Mouse (Mus musculus) large intestine, adult 2 months (tissue): Measurements from ENCODE around the gene Gria1. TPM values are rescaled to one million over a fixed set of nuclear protein-coding genes. Genes with fewer than 3 reads are reported as not detected.

Experiments
- DNase-seq: peaks from one replicate; pipeline ENCODE4 v3.0.0-alpha.2; 2012; ENCODE audit warnings: low read depth, low spot score
- WGBS: fragments of 180-500 bp; shearing (Covaris S2); methylation state at CpG from one replicate; pipeline ENCODE4 v1.1.7; 2018; 5-methylcytosine and 5-hydroxymethylcytosine counted together
- polyA plus RNA-seq: library from polyadenylated mRNA; depleted of rRNA; stranded (reverse); fragments of >200 nt; gene quantifications from 2 replicates; pipeline ENCODE4 v1.2.3, GENCODE M21; 2012

Gene Gria1
- polyA plus RNA-seq, 1 experiment = 0.37 TPM

GRCm38 (mm10) chr11:57051666-57052562 lies 40.7 kb downstream of the Gria1 start:
- no peak for DNase-seq
- 65% methylated on average over 6 of the region's 6 CpGs for WGBS

GRCm38 (mm10) chr11:57062441-57062840 lies 51.3 kb downstream of the Gria1 start:
- no peak for DNase-seq
- WGBS = 69% methylated on average over 3 of the region's 3 CpGs

GRCm38 (mm10) chr11:57070196-57070901 lies 59.2 kb downstream of the Gria1 start:
- WGBS = 90% methylated on average over 8 of the region's 8 CpGs
- no peak for DNase-seq

- DNase-seq = no peak
- WGBS = 56% methylated on average over 6 of the region's 6 CpGs
Measured at GRCm38 (mm10) chr11:57072171-57072570, 61.0 kb downstream of the Gria1 start.

- no peak for DNase-seq
- WGBS = 77% methylated on average over 3 of the region's 3 CpGs
Measured at GRCm38 (mm10) chr11:57079423-57079822, 68.2 kb downstream of the Gria1 start.

- DNase-seq = no peak
- 67% methylated on average over 5 of the region's 5 CpGs for WGBS
Measured at GRCm38 (mm10) chr11:57089527-57089926, 78.3 kb downstream of the Gria1 start.

GRCm38 (mm10) chr11:57090705-57091104 lies 79.5 kb downstream of the Gria1 start:
- no peak for DNase-seq

- WGBS = 65% methylated on average over 3 of the region's 3 CpGs
- DNase-seq = no peak
Measured at GRCm38 (mm10) chr11:57091276-57091914, 80.2 kb downstream of the Gria1 start.

GRCm38 (mm10) chr11:57100491-57100890 lies 89.3 kb downstream of the Gria1 start:
- DNase-seq = no peak
- WGBS = 22% methylated on average over 5 of the region's 5 CpGs

GRCm38 (mm10) chr11:57103751-57104254 lies 92.6 kb downstream of the Gria1 start:
- 67% methylated on average over 5 of the region's 5 CpGs for WGBS
- no peak for DNase-seq

GRCm38 (mm10) chr11:57105683-57106082 lies 94.5 kb downstream of the Gria1 start:
- 69% methylated on average over 3 of the region's 3 CpGs for WGBS
- no peak for DNase-seq

- DNase-seq = no peak
Measured at GRCm38 (mm10) chr11:57112386-57112785, 101.2 kb downstream of the Gria1 start.

GRCm38 (mm10) chr11:57114410-57114809 lies 103.2 kb downstream of the Gria1 start:
- DNase-seq = no peak
- 81% methylated on average over 5 of the region's 5 CpGs for WGBS

More at GRCm38 (mm10) chr11:57112386-57112785, 101.2 kb downstream of the Gria1 start:
- 83% methylated on average over 8 of the region's 8 CpGs for WGBS

- WGBS = 70% methylated on average over 8 of the region's 8 CpGs
- DNase-seq = no peak
Measured at GRCm38 (mm10) chr11:57127066-57127465, 115.9 kb downstream of the Gria1 start.

GRCm38 (mm10) chr11:57140162-57140780 lies 129.1 kb downstream of the Gria1 start:
- 82% methylated on average over 14 of the region's 14 CpGs for WGBS
- DNase-seq = no peak

GRCm38 (mm10) chr11:57143681-57144080 lies 132.5 kb downstream of the Gria1 start:
- DNase-seq = no peak
- WGBS = 81% methylated on average over 5 of the region's 5 CpGs

GRCm38 (mm10) chr11:57145192-57145591 lies 134.0 kb downstream of the Gria1 start:
- WGBS = 75% methylated on average over 7 of the region's 7 CpGs
- no peak for DNase-seq

GRCm38 (mm10) chr11:57145704-57146103 lies 134.5 kb downstream of the Gria1 start:
- DNase-seq = no peak
- WGBS = 38% methylated on average over 7 of the region's 7 CpGs

GRCm38 (mm10) chr11:57151674-57152073 lies 140.5 kb downstream of the Gria1 start:
- no peak for DNase-seq
- 80% methylated on average over 4 of the region's 4 CpGs for WGBS

- 57% methylated on average over 8 of the region's 8 CpGs for WGBS
- DNase-seq = no peak
Measured at GRCm38 (mm10) chr11:57154998-57155397, 143.8 kb downstream of the Gria1 start.
